Comparison of ENCODE assay signal across 24 mouse cellular contexts in genomic region chr1:133175150-133175549, GRCm38 (mm10). TPM values are rescaled to one million over a fixed set of nuclear protein-coding genes. Genes with fewer than 3 reads are reported as not detected.
A peak's percentile ranks its signal among the peaks of the same experiment; 100 is the strongest.
DNase-seq lines count a peak whose midpoint lies in the region; ATAC-seq and TF ChIP-seq lines count a peak whose summit lies in the region.
"Had no signal": no experiment of that assay in that cellular context is flagged by ENCODE, and none has a peak within 500 bp of the region (broad histone marks: within the 10 kb centered on the region; RNA-seq: fewer than 3 reads in every experiment).

No protein-coding gene starts in this region.

- H3K9ac ChIP-seq in lung, embryonic 14.5 days: no peak overlapping the region
- H3K9ac ChIP-seq in midbrain, embryonic 11.5 days (ENCODE audit: low read length): no peak overlapping the region
- no peak overlapping the region for H3K9ac ChIP-seq in midbrain, embryonic 16.5 days (ENCODE audit: low read depth, low read length)
- H3K9ac ChIP-seq: embryonic facial prominence, embryonic 15.5 days; hindbrain, embryonic 13.5 days had no signal

- H3K4me2 ChIP-seq in lung, embryonic 14.5 days: no peak overlapping the region
- H3K4me2 ChIP-seq in midbrain, embryonic 11.5 days: no peak overlapping the region
- H3K4me2 ChIP-seq in midbrain, embryonic 16.5 days (ENCODE audit: low read length): no peak overlapping the region
- H3K4me2 ChIP-seq: embryonic facial prominence, embryonic 15.5 days; hindbrain, embryonic 13.5 days had no signal

- H3K4me1 ChIP-seq in lung, embryonic 14.5 days (ENCODE audit: insufficient read depth): no peaks in the 10 kb centered on the region
- H3K4me1 ChIP-seq in lung, adult 2 months (ENCODE audit: control insufficient read depth, insufficient read depth, low read length): no peaks in the 10 kb centered on the region
- no peaks in the 10 kb centered on the region for H3K4me1 ChIP-seq in midbrain, embryonic 11.5 days (ENCODE audit: control insufficient read depth, insufficient read depth, low read length)
- H3K4me1 ChIP-seq in midbrain, embryonic 16.5 days (ENCODE audit: control insufficient read depth, insufficient read depth, low read length): no peaks in the 10 kb centered on the region

- ATAC-seq in lung, embryonic 14.5 days (ENCODE audit: insufficient read depth): no peak
- no peak for ATAC-seq in midbrain, embryonic 11.5 days (ENCODE audit: low FRiP score)
- ATAC-seq in midbrain, embryonic 16.5 days: no peak
- ATAC-seq: forebrain, embryonic 14.5 days; hindbrain, postnatal 0 days; Patski had no signal

- H3K36me3 ChIP-seq in lung, embryonic 14.5 days (ENCODE audit: insufficient read depth): no peaks in the 10 kb centered on the region
- no peaks in the 10 kb centered on the region for H3K36me3 ChIP-seq in midbrain, embryonic 11.5 days (ENCODE audit: control insufficient read depth, insufficient read depth, low read length)
- H3K36me3 ChIP-seq in midbrain, embryonic 16.5 days (ENCODE audit: control insufficient read depth, insufficient read depth, low read length): no peaks in the 10 kb centered on the region
- H3K36me3 ChIP-seq: embryonic facial prominence, embryonic 15.5 days; forebrain, embryonic 10.5 days; heart, embryonic 10.5 days; hindbrain, embryonic 13.5 days had no signal

- H3K4me3 ChIP-seq in lung, embryonic 14.5 days (ENCODE audit: low read depth, low read length): no peak overlapping the region
- H3K4me3 ChIP-seq in lung, adult 2 months (replicated peaks; ENCODE audit: extremely low read depth, low read depth, low read length): no peak overlapping the region
- H3K4me3 ChIP-seq in midbrain, embryonic 11.5 days (ENCODE audit: low read depth, low read length): no peak overlapping the region
- no peak overlapping the region for H3K4me3 ChIP-seq in midbrain, embryonic 16.5 days (ENCODE audit: low read depth, low read length)
- H3K4me3 ChIP-seq: embryonic facial prominence, embryonic 15.5 days; erythroblast, embryonic 14.5 days; forebrain, embryonic 10.5 days; gastrocnemius, adult 2 months; heart, embryonic 10.5 days; hindbrain, embryonic 13.5 days had no signal

- no peak overlapping the region for H3K27ac ChIP-seq in lung, embryonic 14.5 days (ENCODE audit: low read depth)
- no peak overlapping the region for H3K27ac ChIP-seq in midbrain, embryonic 11.5 days (ENCODE audit: low read depth, low read length)
- no peak overlapping the region for H3K27ac ChIP-seq in midbrain, embryonic 16.5 days (ENCODE audit: low read length)
- H3K27ac ChIP-seq: embryonic facial prominence, embryonic 15.5 days; forebrain, embryonic 10.5 days; gastrocnemius, adult 2 months; heart, embryonic 10.5 days; hindbrain, embryonic 13.5 days; hindbrain, postnatal 0 days had no signal

- no peak for TF ChIP-seq POLR2A in lung, adult 2 months (IDR thresholded peaks at IDR 0.05; ENCODE audit: borderline replicate concordance, extremely low read depth, low read depth, low read length)

- no peaks in the 10 kb centered on the region for H3K9me3 ChIP-seq in lung, embryonic 14.5 days (ENCODE audit: low read depth, low read length)
- no peaks in the 10 kb centered on the region for H3K9me3 ChIP-seq in midbrain, embryonic 11.5 days (ENCODE audit: control insufficient read depth, low read length)
- H3K9me3 ChIP-seq in midbrain, embryonic 16.5 days (replicated peaks; ENCODE audit: control insufficient read depth, low read length, poor library complexity, severe bottlenecking): no peaks in the 10 kb centered on the region
- H3K9me3 ChIP-seq: embryonic facial prominence, embryonic 15.5 days; forebrain, embryonic 10.5 days; heart, embryonic 10.5 days; hindbrain, embryonic 13.5 days had no signal

- DNase-seq in lung, embryonic 14.5 days: peak; percentile 36
- no peak for DNase-seq in lung, adult 2 months
- DNase-seq in midbrain, embryonic 11.5 days (ENCODE audit: low spot score, missing footprints): peak; percentile 35
- peak; percentile 76 for DNase-seq in induced T-regulatory cell, adult 2 months (ENCODE audit: low read depth)
- no peak for DNase-seq in kidney, adult 9 months
- DNase-seq in gastrocnemius, postnatal 25 days: no peak
- DNase-seq: adrenal gland, adult 8-10 months; adrenal gland, postnatal 36 days; cerebellum, adult 8-10 months; cerebellum, postnatal 14 days; embryo, embryonic 11 days; gastrocnemius, adult 2 months; heart, adult 18-20 months; heart, postnatal 10 days; heart, postnatal 4 days had no signal

- WGBS in lung, embryonic 14.5 days: 38% methylated on average over 6 of the region's 6 CpGs
- WGBS in lung, adult 2 months: 34% methylated on average over 6 of the region's 6 CpGs
- 84% methylated on average over 6 of the region's 6 CpGs for WGBS in midbrain, embryonic 11.5 days
- WGBS in midbrain, embryonic 16.5 days: 83% methylated on average over 6 of the region's 6 CpGs

- no peak for TF ChIP-seq CTCF in lung, embryonic 14.5 days (IDR thresholded peaks at IDR 0.05; ENCODE audit: low read depth)
- no peak for TF ChIP-seq CTCF in lung, adult 2 months (IDR thresholded peaks at IDR 0.05; ENCODE audit: insufficient read depth, low read length)

- H3K27me3 ChIP-seq in lung, embryonic 14.5 days (ENCODE audit: insufficient read depth, low read length): no peaks in the 10 kb centered on the region
- no peaks in the 10 kb centered on the region for H3K27me3 ChIP-seq in midbrain, embryonic 11.5 days (ENCODE audit: control insufficient read depth, insufficient read depth, low read length)
- H3K27me3 ChIP-seq in midbrain, embryonic 16.5 days (ENCODE audit: control insufficient read depth, insufficient read depth, low read depth, low read length): no peaks in the 10 kb centered on the region

RNA-seq across cellular contexts. Expression of gene Plekha6, which starts 11.1 kb away (rescaled TPM):
- polyA plus RNA-seq in lung, embryonic 14.5 days (2014; fragmentation: Nextera tagmentation; extraction: Ambion mirVana): 6.7 and 10.2 TPM in 2 replicates
- polyA plus RNA-seq in lung, adult 2 months (2012; rRNA removed): 38.4 and 39.4 TPM in 2 replicates
- 15.7 and 17.0 TPM in 2 replicates for polyA plus RNA-seq in midbrain, embryonic 11.5 days (2014; fragmentation: Nextera tagmentation; extraction: Ambion mirVana)
- 17.3 and 22.2 TPM in 2 replicates for polyA plus RNA-seq in midbrain, embryonic 16.5 days (2015; fragmentation: Nextera tagmentation; extraction: Ambion mirVana)
- 10 to 100 TPM; 12.7 to 14.4 TPM for total RNA-seq in gastrocnemius, postnatal 25 days (2021)

RNA-seq across cellular contexts. Expression of gene Ppp1r15b, which starts 44.2 kb away (rescaled TPM):
- polyA plus RNA-seq in lung, embryonic 14.5 days (2014; fragmentation: Nextera tagmentation; extraction: Ambion mirVana): 51.4 and 54.3 TPM in 2 replicates
- 24.2 and 26.5 TPM in 2 replicates for polyA plus RNA-seq in lung, adult 2 months (2012; rRNA removed)
- polyA plus RNA-seq in midbrain, embryonic 11.5 days (2014; fragmentation: Nextera tagmentation; extraction: Ambion mirVana): 49.5 and 53.0 TPM in 2 replicates
- 27.7 and 30.7 TPM in 2 replicates for polyA plus RNA-seq in midbrain, embryonic 16.5 days (2015; fragmentation: Nextera tagmentation; extraction: Ambion mirVana)
- 10 to 100 TPM; 14.5 to 17.3 TPM for total RNA-seq in gastrocnemius, postnatal 25 days (2021)

Comparison
In these comparisons a context has a peak if more than half of its experiments do, and no peak if none do; other contexts are left out.
1. DNase-seq: peak in lung, embryonic 14.5 days (single experiment), midbrain, embryonic 11.5 days (single experiment) and induced T-regulatory cell, adult 2 months (single experiment); none in lung, adult 2 months (single experiment), kidney, adult 9 months (single experiment) and gastrocnemius, postnatal 25 days (single experiment).